Mouse (Mus musculus) hindbrain, postnatal 0 days (tissue): ENCODE measurements around the gene Jun. TPM values are rescaled to one million over a fixed set of nuclear protein-coding genes. Genes with fewer than 3 reads are reported as not detected.

Experiments used
- ATAC-seq: fragments of 200-750 bp; cut with Nextera tagmentation; 2 replicates; pipeline ENCODE4 v1.8.0; 2017; ENCODE audit warnings: mild to moderate bottlenecking, moderate TSS enrichment, moderate library complexity
- DNase-seq: peaks from one replicate; pipeline ENCODE4 v3.0.0-alpha.2; 2015; ENCODE audit warnings: low spot score
- H3K27ac ChIP-seq: fragments of 300-500 bp; sonication (generic); 2 replicates; pipeline ENCODE4 v1.5.1; 2014; ENCODE audit warnings: mild to moderate bottlenecking
- H3K27me3 ChIP-seq: fragments of 300-500 bp; sonication (generic); 2 replicates; pipeline ENCODE4 v1.6.1; 2014; ENCODE audit warnings: low read length, mixed read lengths; ENCODE audit not compliant: insufficient read depth
- H3K36me3 ChIP-seq: fragments of 300-500 bp; sonication (generic); 2 replicates; pipeline ENCODE4 v1.6.1; 2014; ENCODE audit warnings: low read length, mixed read lengths; ENCODE audit not compliant: insufficient read depth
- H3K4me1 ChIP-seq: fragments of 300-500 bp; sonication (generic); 2 replicates; pipeline ENCODE4 v1.6.1; 2014; ENCODE audit warnings: antibody characterized with exemption, low read length, mixed read lengths; ENCODE audit not compliant: insufficient read depth
- H3K4me2 ChIP-seq: fragments of 300-500 bp; sonication (generic); 2 replicates; pipeline ENCODE4 v1.6.1; 2014; ENCODE audit warnings: low read depth, mild to moderate bottlenecking, low read length, moderate library complexity, mixed read lengths
- H3K4me3 ChIP-seq: fragments of 300-500 bp; sonication (generic); 2 replicates; pipeline ENCODE4 v1.5.1; 2014; ENCODE audit warnings: low read length
- H3K9ac ChIP-seq: fragments of 300-500 bp; sonication (generic); replicated peaks from 2 replicates; pipeline ENCODE4 v1.6.1; 2014; ENCODE audit warnings: mild to moderate bottlenecking, low read length, moderate library complexity, mixed read lengths
- H3K9me3 ChIP-seq: fragments of 300-500 bp; sonication (generic); 2 replicates; pipeline ENCODE4 v1.6.1; 2016; ENCODE audit warnings: low read length, mixed read lengths
- CTCF ChIP-seq: IDR thresholded peaks from 2 replicates; pipeline ENCODE4 v1.5.1; 2016; ENCODE audit warnings: antibody characterized with exemption, control low read depth, low read depth
- WGBS: fragments of 180-500 bp; shearing (Covaris S2); extraction: QIAGEN DNeasy Blood & Tissue Kit; methylation state at CpG from one replicate; pipeline ENCODE4 v1.1.7; 2014; 5-methylcytosine and 5-hydroxymethylcytosine counted together
- polyA plus RNA-seq: library from polyadenylated mRNA; unstranded; fragments of >200 nt; fragmentation: Nextera tagmentation; extraction: Ambion mirVana; gene quantifications from 2 replicates; pipeline ENCODE4 v1.2.1, GENCODE M21; 2015
- total RNA-seq: library from RNA; depleted of rRNA; stranded (reverse); fragments of >200 nt; gene quantifications from 2 replicates; pipeline ENCODE4 v1.2.3, GENCODE M21; 2014

Jun gene
- total and polyA plus RNA-seq, 2 experiments from 2014 or later = 57.5 to 74.4 TPM

- H3K9me3 ChIP-seq = no peaks in the 10 kb centered on the region
- H3K9ac ChIP-seq = no peak overlapping the region
- DNase-seq (no peak), ATAC-seq (no peak)
- no peaks in the 10 kb centered on the region for H3K4me1 ChIP-seq
- no peaks in the 10 kb centered on the region for H3K27me3 ChIP-seq
- TF ChIP-seq CTCF = no peak
- H3K4me2 ChIP-seq = no peak overlapping the region
- H3K4me3 ChIP-seq = no peak overlapping the region
- no peak overlapping the region for H3K27ac ChIP-seq
- 83% methylated on average over 2 of the region's 2 CpGs for WGBS
- no peaks in the 10 kb centered on the region for H3K36me3 ChIP-seq
Observed at GRCm38 (mm10) chr4:95096731-95097130, 44.7 kb upstream of the Jun start.

GRCm38 (mm10) chr4:95095911-95096310, 43.9 kb upstream of the Jun start:
- H3K9ac ChIP-seq = no peak overlapping the region
- H3K4me3 ChIP-seq = no peak overlapping the region
- no peak for ATAC-seq
- no peaks in the 10 kb centered on the region for H3K9me3 ChIP-seq
- no peaks in the 10 kb centered on the region for H3K27me3 ChIP-seq
- no peak overlapping the region for H3K4me2 ChIP-seq
- 87% methylated on average over 6 of the region's 6 CpGs for WGBS
- no peaks in the 10 kb centered on the region for H3K4me1 ChIP-seq
- no peaks in the 10 kb centered on the region for H3K36me3 ChIP-seq
- TF ChIP-seq CTCF = no peak
- H3K27ac ChIP-seq = no peak overlapping the region
- DNase-seq = no peak

- no peak for TF ChIP-seq CTCF
Observed at GRCm38 (mm10) chr4:95095355-95095754, 43.3 kb upstream of the Jun start.

GRCm38 (mm10) chr4:95094700-95095113, 42.7 kb upstream of the Jun start:
- Histone ChIP-seq H3K4me1 (no peaks in the 10 kb centered on the region), H3K9ac (no peak overlapping the region), H3K9me3 (no peaks in the 10 kb centered on the region), H3K27ac (no peak overlapping the region), H3K4me3 (no peak overlapping the region), H3K36me3 (no peaks in the 10 kb centered on the region), H3K4me2 (no peak overlapping the region), H3K27me3 (no peaks in the 10 kb centered on the region)
- 52% methylated on average over 4 of the region's 4 CpGs for WGBS
- ATAC-seq (no peak), DNase-seq (no peak)
- TF ChIP-seq CTCF = no peak

More at GRCm38 (mm10) chr4:95095355-95095754, 43.3 kb upstream of the Jun start:
- Histone ChIP-seq H3K9ac (no peak overlapping the region), H3K4me2 (no peak overlapping the region), H3K4me1 (no peaks in the 10 kb centered on the region), H3K9me3 (no peaks in the 10 kb centered on the region), H3K36me3 (no peaks in the 10 kb centered on the region), H3K4me3 (no peak overlapping the region), H3K27me3 (no peaks in the 10 kb centered on the region), H3K27ac (no peak overlapping the region)
- 90% methylated on average over 6 of the region's 6 CpGs for WGBS
- ATAC-seq (no peak), DNase-seq (no peak)

GRCm38 (mm10) chr4:95093615-95094014, 41.6 kb upstream of the Jun start:
- Histone ChIP-seq H3K27ac (no peak overlapping the region), H3K4me3 (no peak overlapping the region), H3K9me3 (no peaks in the 10 kb centered on the region), H3K27me3 (no peaks in the 10 kb centered on the region), H3K4me1 (no peaks in the 10 kb centered on the region), H3K4me2 (no peak overlapping the region), H3K9ac (no peak overlapping the region), H3K36me3 (no peaks in the 10 kb centered on the region)
- no peak for DNase-seq
- no peak for TF ChIP-seq CTCF
- ATAC-seq = no peak
- WGBS = 69% methylated on average over 6 of the region's 6 CpGs

GRCm38 (mm10) chr4:95092516-95092915, 40.5 kb upstream of the Jun start:
- Histone ChIP-seq H3K36me3 (no peaks in the 10 kb centered on the region), H3K9me3 (no peaks in the 10 kb centered on the region), H3K4me2 (no peak overlapping the region), H3K27ac (no peak overlapping the region), H3K4me3 (no peak overlapping the region), H3K9ac (no peak overlapping the region), H3K4me1 (no peaks in the 10 kb centered on the region), H3K27me3 (no peaks in the 10 kb centered on the region)
- DNase-seq (no peak), ATAC-seq (no peak)
- no peak for TF ChIP-seq CTCF
- WGBS = 85% methylated on average over 4 of the region's 4 CpGs

- no peak for TF ChIP-seq CTCF
Observed at GRCm38 (mm10) chr4:95091536-95091935, 39.5 kb upstream of the Jun start.

More at GRCm38 (mm10) chr4:95091536-95091935, 39.5 kb upstream of the Jun start:
- H3K27me3 ChIP-seq = no peaks in the 10 kb centered on the region
- H3K4me1 ChIP-seq = no peaks in the 10 kb centered on the region
- WGBS = 85% methylated on average over 4 of the region's 4 CpGs
- no peaks in the 10 kb centered on the region for H3K9me3 ChIP-seq
- ATAC-seq = no peak
- no peak overlapping the region for H3K27ac ChIP-seq
- H3K4me2 ChIP-seq = no peak overlapping the region
- DNase-seq = no peak
- H3K4me3 ChIP-seq = no peak overlapping the region
- no peaks in the 10 kb centered on the region for H3K36me3 ChIP-seq
- H3K9ac ChIP-seq = no peak overlapping the region
